Mouse (Mus musculus): ENCODE measurements around the gene Ap1g2.
A peak's percentile ranks its signal among the peaks of the same experiment; 100 is the strongest.

Gene Ap1g2

GRCm38 (mm10) chr14:55085324-55086008 lies 20.9 kb downstream of the Ap1g2 start:
- DNase-seq, result peak; percentile 83 to 84

GRCm38 (mm10) chr14:55083481-55083880 lies 22.9 kb downstream of the Ap1g2 start:
- peak; percentile 44 to 83 for DNase-seq

GRCm38 (mm10) chr14:55081105-55081504 lies 25.3 kb downstream of the Ap1g2 start:
- DNase-seq, result no peak

GRCm38 (mm10) chr14:55079214-55079970 lies 27.0 kb downstream of the Ap1g2 start:
- peak; percentile 59 to 87 for DNase-seq

GRCm38 (mm10) chr14:55078366-55078989 lies 27.9 kb downstream of the Ap1g2 start:
- DNase-seq, result no peak

GRCm38 (mm10) chr14:55077481-55078365 lies 28.7 kb downstream of the Ap1g2 start:
- no peak for DNase-seq

GRCm38 (mm10) chr14:55076956-55077355 lies 29.4 kb downstream of the Ap1g2 start:
- DNase-seq, result no peak

GRCm38 (mm10) chr14:55076224-55076623 lies 30.2 kb downstream of the Ap1g2 start:
- DNase-seq, result peak in 1 of 2 experiments; percentile 41

GRCm38 (mm10) chr14:55074416-55074815 lies 32.0 kb downstream of the Ap1g2 start:
- no peak for DNase-seq

- no peak for DNase-seq
Measured at GRCm38 (mm10) chr14:55071756-55072155, 34.6 kb downstream of the Ap1g2 start.

GRCm38 (mm10) chr14:55066042-55066441 lies 40.4 kb downstream of the Ap1g2 start:
- no peak for DNase-seq

- DNase-seq, result no peak
Measured at GRCm38 (mm10) chr14:55065391-55065790, 41.0 kb downstream of the Ap1g2 start.

- no peak for DNase-seq
Measured at GRCm38 (mm10) chr14:55064481-55065370, 41.7 kb downstream of the Ap1g2 start.

GRCm38 (mm10) chr14:55063581-55064381 lies 42.6 kb downstream of the Ap1g2 start:
- DNase-seq, result no peak

GRCm38 (mm10) chr14:55063117-55063516 lies 43.3 kb downstream of the Ap1g2 start:
- no peak for DNase-seq

GRCm38 (mm10) chr14:55062626-55063025 lies 43.8 kb downstream of the Ap1g2 start:
- DNase-seq, result no peak

- no peak for DNase-seq
Measured at GRCm38 (mm10) chr14:55061845-55062244, 44.5 kb downstream of the Ap1g2 start.

- DNase-seq, result peak; percentile 61 to 71
Measured at GRCm38 (mm10) chr14:55059931-55060330, 46.5 kb downstream of the Ap1g2 start.

- no peak for DNase-seq
Measured at GRCm38 (mm10) chr14:55059009-55059408, 47.4 kb downstream of the Ap1g2 start.

- DNase-seq, result peak; percentile 37 to 43
Measured at GRCm38 (mm10) chr14:55055167-55055834, 51.1 kb downstream of the Ap1g2 start.

Data from kidney, postnatal 36 days (tissue).